12 mouse cellular contexts compared by ENCODE assay signal in genomic region chr14:30907814-30908265, GRCm38 (mm10). TPM values are rescaled to one million over a fixed set of nuclear protein-coding genes. Genes with fewer than 3 reads are reported as not detected.
DNase-seq lines count a peak whose midpoint lies in the region; ATAC-seq and TF ChIP-seq lines count a peak whose summit lies in the region.
"Had no signal": no experiment of that assay in that cellular context is flagged by ENCODE, and none has a peak within 500 bp of the region (broad histone marks: within the 10 kb centered on the region; RNA-seq: fewer than 3 reads in every experiment).

No protein-coding gene starts in this region.

- 63% methylated on average over 3 of the region's 3 CpGs for WGBS in spleen, adult 2 months
- WGBS in forebrain, embryonic 12.5 days, result 85% methylated on average over 3 of the region's 3 CpGs

- no peak overlapping the region for H3K9ac ChIP-seq in forebrain, embryonic 12.5 days

- H3K27ac ChIP-seq in spleen, adult 2 months (ENCODE audit: insufficient read depth, low read length), result no peak overlapping the region
- H3K27ac ChIP-seq in forebrain, embryonic 12.5 days, result no peak overlapping the region

- peak; percentile 14 to 17 for DNase-seq in spleen, adult 2 months (ENCODE audit: low read depth in 1 of 2, low spot score in 2 of 2)
- no peak for DNase-seq in spleen, postnatal 14 days (ENCODE audit: low spot score in 2 of 2)
- DNase-seq in lung, postnatal 10 days, result peak; percentile 86
- peak; percentile 44 for DNase-seq in yolk sac, embryonic 10.5 days (ENCODE audit: low spot score)
- no peak for DNase-seq in frontal cortex, postnatal 25 days (ENCODE audit: low spot score in 2 of 2)
- DNase-seq: adrenal gland, postnatal 25 days had no signal

- no peak for TF ChIP-seq POLR2A in spleen, adult 2 months (IDR thresholded peaks at IDR 0.05; ENCODE audit: low read depth, low read length)

- ATAC-seq in hematopoietic stem cell, adult 5-6 weeks (replicated peaks in 1 of 2; ENCODE audit: insufficient read depth in 1 of 2, low FRiP score in 2 of 2, low TSS enrichment in 1 of 2, low read depth in 1 of 2, poor library complexity in 2 of 2, severe bottlenecking in 2 of 2), result peak; percentile 76 to 83; a peak in 3 of 4 replicates
- no peak for ATAC-seq in activated CD4-positive, CD25-positive, alpha-beta regulatory T cell, adult 4 months
- no peak for ATAC-seq in forebrain, embryonic 12.5 days (ENCODE audit: low FRiP score)

- no peaks in the 10 kb centered on the region for H3K36me3 ChIP-seq in spleen, adult 2 months (ENCODE audit: control insufficient read depth, insufficient read depth, low read length)
- no peaks in the 10 kb centered on the region for H3K36me3 ChIP-seq in forebrain, embryonic 12.5 days (replicated peaks)

- H3K27me3 ChIP-seq in spleen, adult 2 months (ENCODE audit: control insufficient read depth, insufficient read depth, low read length), result no peaks in the 10 kb centered on the region
- H3K27me3 ChIP-seq in forebrain, embryonic 12.5 days, result 0 out of 2 replicates have a peak, but pooled peaks cover 3% of the 10 kb centered on the region

- H3K4me3 ChIP-seq in spleen, adult 2 months (ENCODE audit: extremely low read depth, insufficient read depth, insufficient read length), result no peak overlapping the region
- no peak overlapping the region for H3K4me3 ChIP-seq in forebrain, embryonic 12.5 days (replicated peaks)

- no peak overlapping the region for H3K4me2 ChIP-seq in forebrain, embryonic 12.5 days

- H3K4me1 ChIP-seq in spleen, adult 2 months (ENCODE audit: control insufficient read depth, insufficient read depth, insufficient read length), result no peaks in the 10 kb centered on the region; the same call in 1 of the 2 replicates
- no peaks in the 10 kb centered on the region for H3K4me1 ChIP-seq in forebrain, embryonic 12.5 days

- no peaks in the 10 kb centered on the region for H3K9me3 ChIP-seq in forebrain, embryonic 12.5 days

- no peak for TF ChIP-seq CTCF in spleen, adult 2 months (IDR thresholded peaks at IDR 0.05; ENCODE audit: extremely low read depth, insufficient read depth, insufficient read length, insufficient replicate concordance)

RNA-seq across cellular contexts. Expression of gene Itih3, which starts 15.7 kb away (rescaled TPM):
- polyA plus RNA-seq in spleen, adult 2 months (2012; rRNA removed), result 1.4 TPM in 2 replicates
- total RNA-seq in hematopoietic stem cell, adult 5-6 weeks (2017), result not detected in 2 replicates
- not detected for polyA plus RNA-seq in activated CD4-positive, CD25-positive, alpha-beta regulatory T cell, adult 4 months (2017; shearing (Covaris generic))
- polyA plus RNA-seq in forebrain, embryonic 12.5 days (2016; fragmentation: Nextera tagmentation; extraction: Ambion mirVana), result 0.08 and 0.17 TPM in 2 replicates

RNA-seq across cellular contexts. Expression of gene Itih4, which starts 21.6 kb away (rescaled TPM):
- polyA plus RNA-seq in spleen, adult 2 months (2012; rRNA removed), result 0.50 and 1.2 TPM in 2 replicates
- total RNA-seq in hematopoietic stem cell, adult 5-6 weeks (2017), result 0.06 TPM in 1 of 2 replicates, not detected in the other
- not detected for polyA plus RNA-seq in activated CD4-positive, CD25-positive, alpha-beta regulatory T cell, adult 4 months (2017; shearing (Covaris generic))
- not detected in 2 replicates for polyA plus RNA-seq in forebrain, embryonic 12.5 days (2016; fragmentation: Nextera tagmentation; extraction: Ambion mirVana)
- total RNA-seq: left cerebral cortex, postnatal 36 days had no signal
- polyA plus RNA-seq: forebrain, embryonic 11.5 days had no signal

RNA-seq across cellular contexts. Expression of gene Mustn1, which starts 28.8 kb away (rescaled TPM):
- 4.9 and 7.3 TPM in 2 replicates for polyA plus RNA-seq in spleen, adult 2 months (2012; rRNA removed)
- total RNA-seq in hematopoietic stem cell, adult 5-6 weeks (2017), result not detected in 2 replicates
- 1 to 10 TPM in 1 of 2 experiments, under 1 TPM in 1; 0.68 to 1.8 TPM for polyA plus RNA-seq in activated CD4-positive, CD25-positive, alpha-beta regulatory T cell, adult 4 months (2017; shearing (Covaris generic))
- 0.15 and 0.47 TPM in 2 replicates for polyA plus RNA-seq in forebrain, embryonic 12.5 days (2016; fragmentation: Nextera tagmentation; extraction: Ambion mirVana)

RNA-seq across cellular contexts. Expression of gene Itih1, which starts 35.2 kb away (rescaled TPM):
- polyA plus RNA-seq in spleen, adult 2 months (2012; rRNA removed), result 0.02 TPM in 1 of 2 replicates, not detected in the other
- total RNA-seq in hematopoietic stem cell, adult 5-6 weeks (2017), result not detected in 2 replicates
- polyA plus RNA-seq in activated CD4-positive, CD25-positive, alpha-beta regulatory T cell, adult 4 months (2017; shearing (Covaris generic)), result not detected
- not detected in 2 replicates for polyA plus RNA-seq in forebrain, embryonic 12.5 days (2016; fragmentation: Nextera tagmentation; extraction: Ambion mirVana)
- total RNA-seq: adrenal gland, postnatal 25 days; left cerebral cortex, postnatal 36 days had no signal
- polyA plus RNA-seq: forebrain, embryonic 11.5 days; thymus, postnatal 0 days had no signal

RNA-seq across cellular contexts. Expression of gene Nek4, which starts 43.3 kb away (rescaled TPM):
- 1.7 and 2.0 TPM in 2 replicates for polyA plus RNA-seq in spleen, adult 2 months (2012; rRNA removed)
- total RNA-seq in hematopoietic stem cell, adult 5-6 weeks (2017), result 11.2 and 20.8 TPM in 2 replicates
- polyA plus RNA-seq in activated CD4-positive, CD25-positive, alpha-beta regulatory T cell, adult 4 months (2017; shearing (Covaris generic)), result 1 to 10 TPM; 4.6 to 6.6 TPM
- 22.9 and 23.2 TPM in 2 replicates for polyA plus RNA-seq in forebrain, embryonic 12.5 days (2016; fragmentation: Nextera tagmentation; extraction: Ambion mirVana)

Comparison
In these comparisons a context has a peak if more than half of its experiments do, and no peak if none do; other contexts are left out.
1. DNase-seq: peak in spleen, adult 2 months (2 of 2), lung, postnatal 10 days (single experiment) and yolk sac, embryonic 10.5 days (single experiment); none in spleen, postnatal 14 days (0 of 2) and frontal cortex, postnatal 25 days (0 of 2).
2. ATAC-seq: peak in hematopoietic stem cell, adult 5-6 weeks (2 of 2); none in activated CD4-positive, CD25-positive, alpha-beta regulatory T cell, adult 4 months (single experiment) and forebrain, embryonic 12.5 days (single experiment).